Mouse (Mus musculus): Measurements from ENCODE around the gene Sco1. TPM values are rescaled to one million over a fixed set of nuclear protein-coding genes. Genes with fewer than 3 reads are reported as not detected.

Gene Sco1
- polyA plus RNA-seq, 1 experiment from 2014 or later, result 21.7 TPM

- Histone ChIP-seq H3K27me3 (ENCODE audit: control insufficient read depth, insufficient read depth, low read length) (no peaks in the 10 kb centered on the region), H3K4me2 (ENCODE audit: low read depth, severe bottlenecking) (no peak overlapping the region), H3K9me3 (ENCODE audit: control insufficient read depth, low read length) (no peaks in the 10 kb centered on the region), H3K4me3 (ENCODE audit: low read depth, low read length) (no peak overlapping the region), H3K4me1 (ENCODE audit: control insufficient read depth, insufficient read depth, low read length) (no peaks in the 10 kb centered on the region), H3K36me3 (ENCODE audit: control insufficient read depth, insufficient read depth, low read length) (peaks cover 9% of the 10 kb centered on the region; the same call in 1 of the 2 replicates), H3K27ac (replicated peaks; ENCODE audit: low read depth, low read length) (no peak overlapping the region), H3K9ac (ENCODE audit: low read length) (no peak overlapping the region)
- ATAC-seq (ENCODE audit: insufficient number of reproducible peaks, low FRiP score, low TSS enrichment, low read depth), result no peak
- no peak for DNase-seq (ENCODE audit: low spot score)
- 91% methylated on average over 6 of the region's 6 CpGs for WGBS
Measured at GRCm38 (mm10) chr11:67036229-67036628, 16.2 kb upstream of the Sco1 start.

- Histone ChIP-seq H3K4me3 (ENCODE audit: low read depth, low read length) (no peak overlapping the region), H3K9me3 (ENCODE audit: control insufficient read depth, low read length) (no peaks in the 10 kb centered on the region), H3K36me3 (ENCODE audit: control insufficient read depth, insufficient read depth, low read length) (peaks cover 9% of the 10 kb centered on the region; the same call in 1 of the 2 replicates), H3K4me1 (ENCODE audit: control insufficient read depth, insufficient read depth, low read length) (no peaks in the 10 kb centered on the region), H3K27me3 (ENCODE audit: control insufficient read depth, insufficient read depth, low read length) (no peaks in the 10 kb centered on the region), H3K9ac (ENCODE audit: low read length) (no peak overlapping the region), H3K27ac (replicated peaks; ENCODE audit: low read depth, low read length) (no peak overlapping the region), H3K4me2 (ENCODE audit: low read depth, severe bottlenecking) (no peak overlapping the region)
- DNase-seq (ENCODE audit: low spot score) (no peak), ATAC-seq (ENCODE audit: insufficient number of reproducible peaks, low FRiP score, low TSS enrichment, low read depth) (no peak)
- WGBS, result 95% methylated on average over 9 of the region's 9 CpGs
Measured at GRCm38 (mm10) chr11:67036892-67037291, 15.6 kb upstream of the Sco1 start.

GRCm38 (mm10) chr11:67039799-67040198 is 12.7 kb upstream of the Sco1 start:
- peaks cover 9% of the 10 kb centered on the region; the same call in 1 of the 2 replicates for H3K36me3 ChIP-seq (ENCODE audit: control insufficient read depth, insufficient read depth, low read length)
- H3K9me3 ChIP-seq (ENCODE audit: control insufficient read depth, low read length), result no peaks in the 10 kb centered on the region
- ATAC-seq (ENCODE audit: insufficient number of reproducible peaks, low FRiP score, low TSS enrichment, low read depth) (no peak), DNase-seq (ENCODE audit: low spot score) (no peak)
- H3K4me3 ChIP-seq (ENCODE audit: low read depth, low read length), result no peak overlapping the region
- no peak overlapping the region for H3K9ac ChIP-seq (ENCODE audit: low read length)
- no peaks in the 10 kb centered on the region for H3K27me3 ChIP-seq (ENCODE audit: control insufficient read depth, insufficient read depth, low read length)
- H3K4me2 ChIP-seq (ENCODE audit: low read depth, severe bottlenecking), result no peak overlapping the region
- H3K4me1 ChIP-seq (ENCODE audit: control insufficient read depth, insufficient read depth, low read length), result no peaks in the 10 kb centered on the region
- no peak overlapping the region for H3K27ac ChIP-seq (replicated peaks; ENCODE audit: low read depth, low read length)
- 93% methylated on average over 3 of the region's 3 CpGs for WGBS

- peaks cover 9% of the 10 kb centered on the region; the same call in 1 of the 2 replicates for H3K36me3 ChIP-seq (ENCODE audit: control insufficient read depth, insufficient read depth, low read length)
- ATAC-seq (ENCODE audit: insufficient number of reproducible peaks, low FRiP score, low TSS enrichment, low read depth) (no peak), DNase-seq (ENCODE audit: low spot score) (no peak)
- no peak overlapping the region for H3K4me3 ChIP-seq (ENCODE audit: low read depth, low read length)
- no peak overlapping the region for H3K27ac ChIP-seq (replicated peaks; ENCODE audit: low read depth, low read length)
- no peaks in the 10 kb centered on the region for H3K4me1 ChIP-seq (ENCODE audit: control insufficient read depth, insufficient read depth, low read length)
- H3K27me3 ChIP-seq (ENCODE audit: control insufficient read depth, insufficient read depth, low read length), result no peaks in the 10 kb centered on the region
- H3K9ac ChIP-seq (ENCODE audit: low read length), result no peak overlapping the region
- H3K9me3 ChIP-seq (ENCODE audit: control insufficient read depth, low read length), result no peaks in the 10 kb centered on the region
- H3K4me2 ChIP-seq (ENCODE audit: low read depth, severe bottlenecking), result no peak overlapping the region
- WGBS, result 95% methylated on average over 6 of the region's 6 CpGs
Measured at GRCm38 (mm10) chr11:67040483-67040882, 12.0 kb upstream of the Sco1 start.

- H3K4me1 ChIP-seq (ENCODE audit: control insufficient read depth, insufficient read depth, low read length), result no peaks in the 10 kb centered on the region
- 59% methylated on average over 8 of the region's 8 CpGs for WGBS
- DNase-seq (ENCODE audit: low spot score) (no peak), ATAC-seq (ENCODE audit: insufficient number of reproducible peaks, low FRiP score, low TSS enrichment, low read depth) (no peak)
- H3K9ac ChIP-seq (ENCODE audit: low read length), result no peak overlapping the region
- H3K9me3 ChIP-seq (ENCODE audit: control insufficient read depth, low read length), result no peaks in the 10 kb centered on the region
- H3K27me3 ChIP-seq (ENCODE audit: control insufficient read depth, insufficient read depth, low read length), result no peaks in the 10 kb centered on the region
- peaks cover 7% of the 10 kb centered on the region; the same call in 1 of the 2 replicates for H3K36me3 ChIP-seq (ENCODE audit: control insufficient read depth, insufficient read depth, low read length)
- no peak overlapping the region for H3K27ac ChIP-seq (replicated peaks; ENCODE audit: low read depth, low read length)
- no peak overlapping the region for H3K4me2 ChIP-seq (ENCODE audit: low read depth, severe bottlenecking)
- H3K4me3 ChIP-seq (ENCODE audit: low read depth, low read length), result no peak overlapping the region
Measured at GRCm38 (mm10) chr11:67043007-67043406, 9.5 kb upstream of the Sco1 start.

- DNase-seq (ENCODE audit: low spot score) (no peak), ATAC-seq (ENCODE audit: insufficient number of reproducible peaks, low FRiP score, low TSS enrichment, low read depth) (no peak)
- Histone ChIP-seq H3K9me3 (ENCODE audit: control insufficient read depth, low read length) (no peaks in the 10 kb centered on the region), H3K27ac (replicated peaks; ENCODE audit: low read depth, low read length) (no peak overlapping the region), H3K4me3 (ENCODE audit: low read depth, low read length) (no peak overlapping the region), H3K4me1 (ENCODE audit: control insufficient read depth, insufficient read depth, low read length) (no peaks in the 10 kb centered on the region), H3K4me2 (ENCODE audit: low read depth, severe bottlenecking) (no peak overlapping the region), H3K36me3 (ENCODE audit: control insufficient read depth, insufficient read depth, low read length) (peaks cover 7% of the 10 kb centered on the region; the same call in 1 of the 2 replicates), H3K9ac (ENCODE audit: low read length) (no peak overlapping the region), H3K27me3 (ENCODE audit: control insufficient read depth, insufficient read depth, low read length) (no peaks in the 10 kb centered on the region)
- 94% methylated on average over 6 of the region's 6 CpGs for WGBS
Measured at GRCm38 (mm10) chr11:67044959-67045358, 7.5 kb upstream of the Sco1 start.

GRCm38 (mm10) chr11:67047199-67047598 is 5.3 kb upstream of the Sco1 start:
- H3K9ac ChIP-seq (ENCODE audit: low read length), result no peak overlapping the region
- H3K27ac ChIP-seq (replicated peaks; ENCODE audit: low read depth, low read length), result no peak overlapping the region
- H3K9me3 ChIP-seq (ENCODE audit: control insufficient read depth, low read length), result no peaks in the 10 kb centered on the region
- H3K27me3 ChIP-seq (ENCODE audit: control insufficient read depth, insufficient read depth, low read length), result no peaks in the 10 kb centered on the region
- DNase-seq (ENCODE audit: low spot score) (no peak), ATAC-seq (ENCODE audit: insufficient number of reproducible peaks, low FRiP score, low TSS enrichment, low read depth) (no peak)
- no peak overlapping the region for H3K4me2 ChIP-seq (ENCODE audit: low read depth, severe bottlenecking)
- H3K36me3 ChIP-seq (ENCODE audit: control insufficient read depth, insufficient read depth, low read length), result no peaks in the 10 kb centered on the region
- 89% methylated on average over 5 of the region's 5 CpGs for WGBS
- H3K4me3 ChIP-seq (ENCODE audit: low read depth, low read length), result no peak overlapping the region
- no peaks in the 10 kb centered on the region for H3K4me1 ChIP-seq (ENCODE audit: control insufficient read depth, insufficient read depth, low read length)

GRCm38 (mm10) chr11:67048496-67048895 is 4.0 kb upstream of the Sco1 start:
- Histone ChIP-seq H3K9me3 (ENCODE audit: control insufficient read depth, low read length) (no peaks in the 10 kb centered on the region), H3K4me2 (ENCODE audit: low read depth, severe bottlenecking) (no peak overlapping the region), H3K27me3 (ENCODE audit: control insufficient read depth, insufficient read depth, low read length) (no peaks in the 10 kb centered on the region), H3K36me3 (ENCODE audit: control insufficient read depth, insufficient read depth, low read length) (no peaks in the 10 kb centered on the region), H3K9ac (ENCODE audit: low read length) (no peak overlapping the region), H3K27ac (replicated peaks; ENCODE audit: low read depth, low read length) (no peak overlapping the region), H3K4me3 (ENCODE audit: low read depth, low read length) (no peak overlapping the region), H3K4me1 (ENCODE audit: control insufficient read depth, insufficient read depth, low read length) (peaks cover 3% of the 10 kb centered on the region)
- DNase-seq (ENCODE audit: low spot score) (no peak), ATAC-seq (ENCODE audit: insufficient number of reproducible peaks, low FRiP score, low TSS enrichment, low read depth) (no peak)
- 92% methylated on average over 8 of the region's 8 CpGs for WGBS

- peaks cover 5% of the 10 kb centered on the region for H3K4me1 ChIP-seq (ENCODE audit: control insufficient read depth, insufficient read depth, low read length)
- no peaks in the 10 kb centered on the region for H3K27me3 ChIP-seq (ENCODE audit: control insufficient read depth, insufficient read depth, low read length)
- ATAC-seq (ENCODE audit: insufficient number of reproducible peaks, low FRiP score, low TSS enrichment, low read depth) (no peak), DNase-seq (ENCODE audit: low spot score) (no peak)
- no peaks in the 10 kb centered on the region for H3K9me3 ChIP-seq (ENCODE audit: control insufficient read depth, low read length)
- H3K4me2 ChIP-seq (ENCODE audit: low read depth, severe bottlenecking), result no peak overlapping the region
- no peak overlapping the region for H3K27ac ChIP-seq (replicated peaks; ENCODE audit: low read depth, low read length)
- H3K36me3 ChIP-seq (ENCODE audit: control insufficient read depth, insufficient read depth, low read length), result no peaks in the 10 kb centered on the region
- WGBS, result 79% methylated on average over 3 of the region's 3 CpGs
- H3K9ac ChIP-seq (ENCODE audit: low read length), result no peak overlapping the region
- H3K4me3 ChIP-seq (ENCODE audit: low read depth, low read length), result no peak overlapping the region
Measured at GRCm38 (mm10) chr11:67049256-67049655, 3.2 kb upstream of the Sco1 start.
